Mouse (Mus musculus) limb, embryonic 15.5 days (tissue): ENCODE measurements around the gene Rpl21. TPM values are rescaled to one million over a fixed set of nuclear protein-coding genes. Genes with fewer than 3 reads are reported as not detected.

Experiments used
- ATAC-seq: fragments of 200-750 bp; cut with Nextera tagmentation; 2 replicates; pipeline ENCODE4 v1.8.0; 2017; ENCODE audit warnings: low read depth, moderate TSS enrichment; ENCODE audit not compliant: insufficient number of reproducible peaks, low FRiP score, low TSS enrichment
- H3K27ac ChIP-seq: fragments of 300-500 bp; sonication (generic); 2 replicates; pipeline ENCODE4 v1.5.1; 2015; ENCODE audit warnings: moderate library complexity, mild to moderate bottlenecking, inconsistent platforms
- H3K27me3 ChIP-seq: fragments of 300-500 bp; sonication (generic); 2 replicates; pipeline ENCODE4 v1.6.1; 2015; ENCODE audit warnings: inconsistent platforms
- H3K36me3 ChIP-seq: fragments of 300-500 bp; sonication (generic); 2 replicates; pipeline ENCODE4 v1.6.1; 2015; ENCODE audit warnings: inconsistent platforms
- H3K4me1 ChIP-seq: fragments of 300-500 bp; sonication (generic); 2 replicates; pipeline ENCODE4 v1.6.1; 2015; ENCODE audit warnings: inconsistent platforms
- H3K4me2 ChIP-seq: fragments of 300-500 bp; sonication (generic); 2 replicates; pipeline ENCODE4 v1.6.1; 2015; ENCODE audit warnings: mild to moderate bottlenecking, inconsistent platforms
- H3K4me3 ChIP-seq: fragments of 300-500 bp; sonication (generic); 2 replicates; pipeline ENCODE4 v1.5.1; 2015; ENCODE audit warnings: mild to moderate bottlenecking, inconsistent platforms
- H3K9ac ChIP-seq: fragments of 300-500 bp; sonication (generic); 2 replicates; pipeline ENCODE4 v1.6.1; 2015; ENCODE audit warnings: inconsistent platforms
- H3K9me3 ChIP-seq: fragments of 300-500 bp; sonication (generic); 2 replicates; pipeline ENCODE4 v1.6.1; 2016; ENCODE audit warnings: inconsistent platforms
- WGBS: fragments of 180-500 bp; shearing (Covaris S2); methylation state at CpG from one replicate; pipeline ENCODE4 v1.1.7; 2015; 5-methylcytosine and 5-hydroxymethylcytosine counted together
- polyA plus RNA-seq: library from polyadenylated mRNA; unstranded; fragments of >200 nt; fragmentation: Nextera tagmentation; extraction: Ambion mirVana; gene quantifications from 2 replicates; pipeline ENCODE4 v1.2.1, GENCODE M21; 2015

Rpl21 gene
- polyA plus RNA-seq, 1 experiment from 2014 or later, result 534 TPM

GRCm38 (mm10) chr5:146882261-146882660, 49.6 kb downstream of the Rpl21 start:
- H3K4me2 ChIP-seq, result no peak overlapping the region

GRCm38 (mm10) chr5:146883053-146883452, 50.4 kb downstream of the Rpl21 start:
- no peaks in the 10 kb centered on the region for H3K27me3 ChIP-seq
- H3K9ac ChIP-seq, result no peak overlapping the region
- WGBS, result 76% methylated on average over 7 of the region's 7 CpGs
- no peak overlapping the region for H3K4me2 ChIP-seq
- H3K4me3 ChIP-seq, result no peak overlapping the region
- no peak for ATAC-seq
- no peaks in the 10 kb centered on the region for H3K4me1 ChIP-seq
- no peaks in the 10 kb centered on the region for H3K9me3 ChIP-seq
- H3K27ac ChIP-seq, result no peak overlapping the region
- H3K36me3 ChIP-seq, result no peaks in the 10 kb centered on the region

More at GRCm38 (mm10) chr5:146882261-146882660, 49.6 kb downstream of the Rpl21 start:
- Histone ChIP-seq H3K27ac (no peak overlapping the region), H3K4me3 (no peak overlapping the region), H3K9ac (no peak overlapping the region), H3K4me1 (no peaks in the 10 kb centered on the region), H3K27me3 (no peaks in the 10 kb centered on the region), H3K9me3 (no peaks in the 10 kb centered on the region), H3K36me3 (no peaks in the 10 kb centered on the region)
- WGBS, result 83% methylated on average over 6 of the region's 6 CpGs
- ATAC-seq, result no peak

GRCm38 (mm10) chr5:146883486-146884272, 51.0 kb downstream of the Rpl21 start:
- Histone ChIP-seq H3K9me3 (no peaks in the 10 kb centered on the region), H3K27me3 (no peaks in the 10 kb centered on the region), H3K4me1 (no peaks in the 10 kb centered on the region), H3K9ac (no peak overlapping the region), H3K27ac (no peak overlapping the region), H3K4me3 (no peak overlapping the region), H3K36me3 (no peaks in the 10 kb centered on the region), H3K4me2 (no peak overlapping the region)
- 85% methylated on average over 15 of the region's 15 CpGs for WGBS
- ATAC-seq, result no peak

Other genes starting within 250 kb of the Rpl21 start
- gene Gpr12, start 247.7 kb upstream of the Rpl21 start, polyA plus RNA-seq, result 0.19 and 0.22 TPM in 2 replicates
- 15.5 and 16.6 TPM in 2 replicates for gene Usp12, start 37.9 kb upstream of the Rpl21 start, polyA plus RNA-seq
- gene Rasl11a, start 12.2 kb downstream of the Rpl21 start, polyA plus RNA-seq, result 11.4 and 11.5 TPM in 2 replicates
- gene Gtf3a, start 115.8 kb downstream of the Rpl21 start, polyA plus RNA-seq, result 109 and 110 TPM in 2 replicates
- gene Mtif3, start 130.9 kb downstream of the Rpl21 start, polyA plus RNA-seq, result 22.9 and 25.6 TPM in 2 replicates
- 14.2 and 15.7 TPM in 2 replicates for gene Lnx2, start 243.7 kb downstream of the Rpl21 start, polyA plus RNA-seq
- gene Polr1d, start 244.2 kb downstream of the Rpl21 start, polyA plus RNA-seq, result 135 and 145 TPM in 2 replicates